Mouse (Mus musculus) lung, embryonic 15.5 days (tissue): ENCODE data around the gene Asb14. TPM values are rescaled to one million over a fixed set of nuclear protein-coding genes. Genes with fewer than 3 reads are reported as not detected.
"Not testable (repeated sequence)": the region's sequence is repeated elsewhere in the genome, so short reads cannot be mapped to it uniquely, and the experiment has no call there.

Experiments
- ATAC-seq: fragments of 200-750 bp; cut with Nextera tagmentation; 2 replicates; pipeline ENCODE4 v1.8.0; 2017; ENCODE audit warnings: moderate number of reproducible peaks, borderline replicate concordance; ENCODE audit not compliant: low FRiP score, low TSS enrichment; ENCODE audit errors: extremely low read depth
- H3K27ac ChIP-seq: fragments of 300-500 bp; sonication (generic); 2 replicates; pipeline ENCODE4 v1.5.1; 2015; ENCODE audit warnings: moderate library complexity, mild to moderate bottlenecking, inconsistent platforms
- H3K27me3 ChIP-seq: fragments of 300-500 bp; sonication (generic); 2 replicates; pipeline ENCODE4 v1.6.1; 2015; ENCODE audit warnings: inconsistent platforms
- H3K36me3 ChIP-seq: fragments of 300-500 bp; sonication (generic); 2 replicates; pipeline ENCODE4 v1.6.1; 2015; ENCODE audit warnings: inconsistent platforms
- H3K4me1 ChIP-seq: fragments of 300-500 bp; sonication (generic); 2 replicates; pipeline ENCODE4 v1.6.1; 2015; ENCODE audit warnings: inconsistent platforms
- H3K4me2 ChIP-seq: fragments of 300-500 bp; sonication (generic); 2 replicates; pipeline ENCODE4 v1.6.1; 2015; ENCODE audit warnings: inconsistent platforms, mild to moderate bottlenecking, moderate library complexity
- H3K4me3 ChIP-seq: fragments of 300-500 bp; sonication (generic); 2 replicates; pipeline ENCODE4 v1.5.1; 2015; ENCODE audit warnings: mild to moderate bottlenecking, inconsistent platforms
- H3K9ac ChIP-seq: fragments of 300-500 bp; sonication (generic); 2 replicates; pipeline ENCODE4 v1.6.1; 2015; ENCODE audit warnings: inconsistent platforms
- H3K9me3 ChIP-seq: fragments of 300-500 bp; sonication (generic); 2 replicates; pipeline ENCODE4 v1.6.1; 2016; ENCODE audit warnings: inconsistent platforms
- WGBS: fragments of 180-500 bp; shearing (Covaris S2); methylation state at CpG from one replicate; pipeline ENCODE4 v1.1.7; 2015; 5-methylcytosine and 5-hydroxymethylcytosine counted together
- polyA plus RNA-seq: library from polyadenylated mRNA; unstranded; fragments of >200 nt; fragmentation: Nextera tagmentation; extraction: Ambion mirVana; gene quantifications from 2 replicates; pipeline ENCODE4 v1.2.1, GENCODE M21; 2015

Asb14 gene
- polyA plus RNA-seq, 1 experiment from 2014 or later: 0.17 TPM

GRCm38 (mm10) chr14:26900893-26901292, 6.5 kb downstream of the Asb14 start:
- no peaks in the 10 kb centered on the region for H3K9me3 ChIP-seq
- H3K4me1 ChIP-seq: no peaks in the 10 kb centered on the region
- H3K4me3 ChIP-seq: no peak overlapping the region
- no peaks in the 10 kb centered on the region for H3K27me3 ChIP-seq
- 84% methylated on average over 12 of the region's 12 CpGs for WGBS
- no peak overlapping the region for H3K27ac ChIP-seq
- H3K36me3 ChIP-seq: no peaks in the 10 kb centered on the region
- ATAC-seq: no peak
- no peak overlapping the region for H3K9ac ChIP-seq
- no peak overlapping the region for H3K4me2 ChIP-seq

- 76% methylated on average over 4 of the region's 4 CpGs for WGBS
- H3K27me3 ChIP-seq: no peaks in the 10 kb centered on the region
- ATAC-seq: no peak
Measured at GRCm38 (mm10) chr14:26907401-26907800, 13.0 kb downstream of the Asb14 start.

GRCm38 (mm10) chr14:26910461-26910860, 16.1 kb downstream of the Asb14 start:
- H3K4me3 ChIP-seq, H3K9me3 ChIP-seq, H3K9ac ChIP-seq, H3K4me2 ChIP-seq, H3K27me3 ChIP-seq, H3K27ac ChIP-seq, ATAC-seq, H3K36me3 ChIP-seq, H3K4me1 ChIP-seq: not testable (repeated sequence)
- WGBS: 47% methylated on average over 9 of the region's 9 CpGs

More at GRCm38 (mm10) chr14:26907401-26907800, 13.0 kb downstream of the Asb14 start:
- no peaks in the 10 kb centered on the region for H3K4me1 ChIP-seq
- no peak overlapping the region for H3K9ac ChIP-seq
- no peaks in the 10 kb centered on the region for H3K36me3 ChIP-seq
- no peak overlapping the region for H3K27ac ChIP-seq
- no peaks in the 10 kb centered on the region for H3K9me3 ChIP-seq
- H3K4me2 ChIP-seq: no peak overlapping the region
- no peak overlapping the region for H3K4me3 ChIP-seq

GRCm38 (mm10) chr14:26911201-26911600, 16.8 kb downstream of the Asb14 start:
- H3K4me2 ChIP-seq: no peak overlapping the region
- no peak for ATAC-seq
- no peaks in the 10 kb centered on the region for H3K4me1 ChIP-seq
- no peak overlapping the region for H3K27ac ChIP-seq
- no peak overlapping the region for H3K4me3 ChIP-seq
- 54% methylated on average over 6 of the region's 6 CpGs for WGBS
- no peaks in the 10 kb centered on the region for H3K9me3 ChIP-seq
- no peaks in the 10 kb centered on the region for H3K27me3 ChIP-seq
- no peaks in the 10 kb centered on the region for H3K36me3 ChIP-seq
- H3K9ac ChIP-seq: no peak overlapping the region

GRCm38 (mm10) chr14:26911826-26912225, 17.5 kb downstream of the Asb14 start:
- Histone ChIP-seq H3K27ac (no peak overlapping the region), H3K4me2 (no peak overlapping the region), H3K4me3 (no peak overlapping the region), H3K36me3 (no peaks in the 10 kb centered on the region), H3K4me1 (no peaks in the 10 kb centered on the region), H3K9me3 (no peaks in the 10 kb centered on the region), H3K27me3 (no peaks in the 10 kb centered on the region), H3K9ac (no peak overlapping the region)
- no peak for ATAC-seq
- 85% methylated on average over 13 of the region's 13 CpGs for WGBS

GRCm38 (mm10) chr14:26913681-26914268, 19.4 kb downstream of the Asb14 start:
- Histone ChIP-seq H3K9ac (no peak overlapping the region), H3K27me3 (no peaks in the 10 kb centered on the region), H3K4me3 (no peak overlapping the region), H3K27ac (no peak overlapping the region), H3K36me3 (peaks cover 3% of the 10 kb centered on the region; the same call in 1 of the 2 replicates), H3K4me1 (no peaks in the 10 kb centered on the region), H3K9me3 (no peaks in the 10 kb centered on the region), H3K4me2 (no peak overlapping the region)
- 71% methylated on average over 9 of the region's 9 CpGs for WGBS
- no peak for ATAC-seq

GRCm38 (mm10) chr14:26919310-26919709, 25.0 kb downstream of the Asb14 start:
- H3K9ac ChIP-seq: no peak overlapping the region
- WGBS: 92% methylated on average over 3 of the region's 3 CpGs
- ATAC-seq: no peak
- H3K4me1 ChIP-seq: no peaks in the 10 kb centered on the region
- H3K4me3 ChIP-seq: no peak overlapping the region
- H3K9me3 ChIP-seq: no peaks in the 10 kb centered on the region
- no peak overlapping the region for H3K27ac ChIP-seq
- no peaks in the 10 kb centered on the region for H3K27me3 ChIP-seq
- no peak overlapping the region for H3K4me2 ChIP-seq
- H3K36me3 ChIP-seq: peaks cover 17% of the 10 kb centered on the region; the same call in 1 of the 2 replicates

GRCm38 (mm10) chr14:26923702-26924421, 29.5 kb downstream of the Asb14 start:
- no peaks in the 10 kb centered on the region for H3K4me1 ChIP-seq
- ATAC-seq: no peak
- peaks cover 26% of the 10 kb centered on the region for H3K36me3 ChIP-seq
- 86% methylated on average over 5 of the region's 5 CpGs for WGBS
- H3K27ac ChIP-seq: no peak overlapping the region
- no peaks in the 10 kb centered on the region for H3K9me3 ChIP-seq
- no peak overlapping the region for H3K9ac ChIP-seq
- H3K4me3 ChIP-seq: no peak overlapping the region
- H3K27me3 ChIP-seq: no peaks in the 10 kb centered on the region
- H3K4me2 ChIP-seq: no peak overlapping the region

- Histone ChIP-seq H3K4me3 (no peak overlapping the region), H3K36me3 (0 out of 2 replicates have a peak, but pooled peaks cover 4% of the 10 kb centered on the region), H3K27me3 (no peaks in the 10 kb centered on the region), H3K4me2 (no peak overlapping the region), H3K9ac (no peak overlapping the region), H3K4me1 (no peaks in the 10 kb centered on the region), H3K27ac (no peak overlapping the region), H3K9me3 (no peaks in the 10 kb centered on the region)
- WGBS: 89% methylated on average over 3 of the region's 3 CpGs
- no peak for ATAC-seq
Measured at GRCm38 (mm10) chr14:26934891-26935290, 40.5 kb downstream of the Asb14 start.

- H3K27me3 ChIP-seq: no peaks in the 10 kb centered on the region
Measured at GRCm38 (mm10) chr14:26935558-26935957, 41.2 kb downstream of the Asb14 start.

GRCm38 (mm10) chr14:26956139-26956538, 61.8 kb downstream of the Asb14 start:
- not testable (repeated sequence) for H3K9me3 ChIP-seq, H3K27ac ChIP-seq, H3K27me3 ChIP-seq, H3K4me2 ChIP-seq, ATAC-seq, H3K4me1 ChIP-seq, H3K9ac ChIP-seq, H3K4me3 ChIP-seq
- peaks cover 12% of the 10 kb centered on the region for H3K36me3 ChIP-seq
- WGBS: 92% methylated on average over 2 of the region's 2 CpGs

More at GRCm38 (mm10) chr14:26935558-26935957, 41.2 kb downstream of the Asb14 start:
- H3K9me3 ChIP-seq: no peaks in the 10 kb centered on the region
- no peak overlapping the region for H3K4me2 ChIP-seq
- 0 out of 2 replicates have a peak, but pooled peaks cover 3% of the 10 kb centered on the region for H3K36me3 ChIP-seq
- no peak overlapping the region for H3K27ac ChIP-seq
- ATAC-seq: no peak
- H3K4me3 ChIP-seq: no peak overlapping the region
- 89% methylated on average over 4 of the region's 4 CpGs for WGBS
- H3K9ac ChIP-seq: no peak overlapping the region
- no peaks in the 10 kb centered on the region for H3K4me1 ChIP-seq

GRCm38 (mm10) chr14:26960518-26960917, 66.2 kb downstream of the Asb14 start:
- Histone ChIP-seq H3K4me2 (no peak overlapping the region), H3K9me3 (no peaks in the 10 kb centered on the region), H3K27me3 (no peaks in the 10 kb centered on the region), H3K36me3 (peaks cover 19% of the 10 kb centered on the region), H3K4me1 (no peaks in the 10 kb centered on the region), H3K27ac (no peak overlapping the region), H3K9ac (no peak overlapping the region), H3K4me3 (no peak overlapping the region)
- WGBS: 83% methylated on average over 1 of the region's 1 CpGs
- ATAC-seq: no peak
